Mouse (Mus musculus) midbrain, postnatal 0 days (tissue): ENCODE data around the gene Herpud2. TPM values are rescaled to one million over a fixed set of nuclear protein-coding genes. Genes with fewer than 3 reads are reported as not detected.

Source experiments
- ATAC-seq: fragments of 200-750 bp; cut with Nextera tagmentation; 2 replicates; pipeline ENCODE4 v1.8.0; 2017; ENCODE audit warnings: moderate number of reproducible peaks, mild to moderate bottlenecking, moderate TSS enrichment, moderate library complexity; ENCODE audit not compliant: low FRiP score
- DNase-seq: peaks from one replicate; pipeline ENCODE4 v3.0.0-alpha.2; 2015; ENCODE audit warnings: low spot score
- H3K27ac ChIP-seq: fragments of 300-500 bp; sonication (generic); 2 replicates; pipeline ENCODE4 v1.5.1; 2014; ENCODE audit warnings: low read depth, mild to moderate bottlenecking, low read length, mixed read lengths
- H3K27me3 ChIP-seq: fragments of 300-500 bp; sonication (generic); 2 replicates; pipeline ENCODE4 v1.6.1; 2014; ENCODE audit warnings: low read length, control low read depth, mixed read lengths; ENCODE audit not compliant: insufficient read depth
- H3K36me3 ChIP-seq: fragments of 300-500 bp; sonication (generic); 2 replicates; pipeline ENCODE4 v1.6.1; 2014; ENCODE audit warnings: low read length, control low read depth, mixed read lengths; ENCODE audit not compliant: insufficient read depth
- H3K4me1 ChIP-seq: fragments of 300-500 bp; sonication (generic); 2 replicates; pipeline ENCODE4 v1.6.1; 2014; ENCODE audit warnings: mild to moderate bottlenecking, control low read depth, antibody characterized with exemption, low read length, mixed read lengths; ENCODE audit not compliant: insufficient read depth
- H3K4me2 ChIP-seq: fragments of 300-500 bp; sonication (generic); 2 replicates; pipeline ENCODE4 v1.6.1; 2014; ENCODE audit warnings: low read depth, mild to moderate bottlenecking, low read length, mixed read lengths; ENCODE audit not compliant: poor library complexity, severe bottlenecking
- H3K4me3 ChIP-seq: fragments of 300-500 bp; sonication (generic); 2 replicates; pipeline ENCODE4 v1.5.1; 2014; ENCODE audit warnings: low read depth, mild to moderate bottlenecking, low read length, moderate library complexity
- H3K9ac ChIP-seq: fragments of 300-500 bp; sonication (generic); replicated peaks from 2 replicates; pipeline ENCODE4 v1.6.1; 2014; ENCODE audit warnings: mild to moderate bottlenecking, low read length, moderate library complexity, mixed read lengths; ENCODE audit not compliant: poor library complexity, severe bottlenecking
- H3K9me3 ChIP-seq: fragments of 300-500 bp; sonication (generic); 2 replicates; pipeline ENCODE4 v1.6.1; 2016; ENCODE audit warnings: low read length, control low read depth
- CTCF ChIP-seq: IDR thresholded peaks from 2 replicates; pipeline ENCODE4 v1.5.1; 2016; ENCODE audit warnings: antibody characterized with exemption, mild to moderate bottlenecking
- WGBS: fragments of 180-500 bp; shearing (Covaris S2); extraction: QIAGEN DNeasy Blood & Tissue Kit; methylation state at CpG from one replicate; pipeline ENCODE4 v1.1.7; 2014; 5-methylcytosine and 5-hydroxymethylcytosine counted together
- polyA plus RNA-seq: library from polyadenylated mRNA; unstranded; fragments of >200 nt; fragmentation: Nextera tagmentation; extraction: Ambion mirVana; gene quantifications from 2 replicates; pipeline ENCODE4 v1.2.1, GENCODE M21; 2015
- total RNA-seq: library from RNA; depleted of rRNA; stranded (reverse); fragments of >200 nt; gene quantifications from 2 replicates; pipeline ENCODE4 v1.2.3, GENCODE M21; 2014

The Herpud2 gene
- total and polyA plus RNA-seq, 2 experiments from 2014 or later = 15.8 to 25.9 TPM

DNA sequence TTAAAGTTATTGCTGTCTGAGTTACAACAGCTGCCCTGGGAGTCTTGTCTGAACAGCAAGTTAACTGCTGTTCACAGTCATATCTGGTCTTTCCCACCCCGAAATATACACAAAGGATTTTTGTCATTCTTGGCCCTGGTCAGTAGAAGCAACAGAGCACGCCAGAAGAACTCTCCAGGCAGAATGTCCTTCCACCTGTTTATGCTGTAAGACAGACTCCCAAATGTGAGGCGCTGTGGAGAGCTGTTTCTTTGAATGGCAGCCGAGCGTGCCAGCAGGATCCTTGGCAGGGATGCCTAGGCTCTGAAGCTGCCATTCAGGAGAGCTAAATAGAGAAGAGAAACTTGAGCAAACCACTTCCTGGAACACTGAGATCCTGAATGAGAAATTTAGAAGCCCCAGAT is 23.4 kb upstream of the Herpud2 start:
- 35% methylated on average over 5 of the region's 5 CpGs for WGBS
- H3K27me3 ChIP-seq = no peaks in the 10 kb centered on the region
- no peak overlapping the region for H3K27ac ChIP-seq
- DNase-seq = peak; percentile 83
- no peaks in the 10 kb centered on the region for H3K9me3 ChIP-seq
- peak; percentile 58; the same call in 1 of the 2 replicates for ATAC-seq
- TF ChIP-seq CTCF = no peak; the same call in 1 of the 2 replicates
- no peaks in the 10 kb centered on the region for H3K4me1 ChIP-seq
- H3K9ac ChIP-seq = no peak overlapping the region
- H3K4me2 ChIP-seq = no peak overlapping the region
- H3K4me3 ChIP-seq = no peak overlapping the region
- H3K36me3 ChIP-seq = no peaks in the 10 kb centered on the region

DNA sequence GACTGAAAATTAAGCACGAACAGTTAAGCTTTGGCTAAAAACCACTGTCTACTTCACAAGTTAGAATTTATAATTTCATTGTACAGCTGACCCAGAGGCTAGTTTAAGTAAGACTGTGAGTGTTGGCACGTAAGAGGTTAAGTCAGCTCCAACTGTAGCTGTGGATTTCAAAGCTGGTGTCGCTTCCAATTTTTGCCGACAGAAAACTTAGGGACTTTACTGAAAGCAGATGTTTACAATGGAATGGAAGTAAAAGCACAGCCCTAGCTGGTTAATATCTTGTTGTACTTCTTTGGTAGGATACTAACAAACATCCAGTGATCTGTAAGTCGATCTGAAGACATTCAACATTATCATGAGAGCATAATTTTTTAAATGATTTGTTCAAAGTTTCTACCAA is 23.0 kb upstream of the Herpud2 start:
- WGBS = 64% methylated on average over 5 of the region's 5 CpGs
- H3K4me2 ChIP-seq = no peak overlapping the region
- no peaks in the 10 kb centered on the region for H3K36me3 ChIP-seq
- H3K4me3 ChIP-seq = no peak overlapping the region
- H3K4me1 ChIP-seq = no peaks in the 10 kb centered on the region
- ATAC-seq (no peak), DNase-seq (no peak)
- no peaks in the 10 kb centered on the region for H3K9me3 ChIP-seq
- H3K27ac ChIP-seq = no peak overlapping the region
- no peaks in the 10 kb centered on the region for H3K27me3 ChIP-seq
- no peak overlapping the region for H3K9ac ChIP-seq
- no peak for TF ChIP-seq CTCF

DNA sequence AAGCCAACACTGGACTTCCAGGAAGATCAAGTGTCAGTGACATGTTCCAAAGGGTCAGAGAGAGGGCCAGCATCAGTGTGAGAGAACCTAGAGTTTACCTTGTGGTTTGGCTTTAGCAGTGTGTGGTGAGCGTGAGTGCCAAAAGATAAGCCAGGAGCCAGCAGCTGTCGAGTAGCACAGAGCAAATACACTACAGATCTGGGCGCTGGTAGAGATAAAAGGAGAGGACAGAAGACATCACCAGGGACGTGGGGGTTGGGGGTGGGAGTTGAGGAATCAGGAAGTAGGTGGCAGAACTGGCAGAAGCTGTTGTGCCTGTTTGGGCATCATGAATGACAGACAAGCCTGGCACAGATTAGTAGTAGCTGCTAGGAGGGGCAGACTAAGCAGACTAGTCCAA is 21.6 kb upstream of the Herpud2 start:
- ATAC-seq = no peak
- Histone ChIP-seq H3K27me3 (no peaks in the 10 kb centered on the region), H3K4me3 (no peak overlapping the region), H3K9me3 (no peaks in the 10 kb centered on the region), H3K4me2 (no peak overlapping the region), H3K27ac (no peak overlapping the region), H3K4me1 (no peaks in the 10 kb centered on the region), H3K36me3 (no peaks in the 10 kb centered on the region), H3K9ac (no peak overlapping the region)
- WGBS = 70% methylated on average over 4 of the region's 4 CpGs
- no peak for DNase-seq
- no peak for TF ChIP-seq CTCF

DNA sequence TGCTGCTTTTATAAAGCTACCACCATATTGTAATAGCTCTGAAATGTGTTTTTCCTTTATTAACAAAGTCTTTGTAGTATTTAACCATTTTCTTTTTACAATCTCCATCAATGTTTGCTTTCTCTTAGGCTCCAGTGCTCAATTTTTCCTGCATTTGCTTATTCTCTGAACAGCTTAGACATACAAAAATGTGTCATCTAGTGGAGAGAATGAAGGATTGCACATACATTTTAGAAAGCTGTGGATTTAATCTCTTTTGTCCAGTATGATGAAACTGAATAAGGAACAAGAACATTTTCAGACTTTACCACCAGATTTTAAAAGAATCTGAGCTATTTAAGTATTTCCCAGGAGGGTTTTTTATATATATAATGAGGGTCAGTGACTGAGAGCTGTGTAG is 18.0 kb upstream of the Herpud2 start:
- Histone ChIP-seq H3K4me3 (no peak overlapping the region), H3K9ac (no peak overlapping the region), H3K4me2 (no peak overlapping the region), H3K36me3 (no peaks in the 10 kb centered on the region), H3K4me1 (no peaks in the 10 kb centered on the region), H3K27ac (no peak overlapping the region), H3K27me3 (no peaks in the 10 kb centered on the region), H3K9me3 (no peaks in the 10 kb centered on the region)
- DNase-seq = no peak
- no peak for ATAC-seq
- TF ChIP-seq CTCF = peak; percentile 69

DNA sequence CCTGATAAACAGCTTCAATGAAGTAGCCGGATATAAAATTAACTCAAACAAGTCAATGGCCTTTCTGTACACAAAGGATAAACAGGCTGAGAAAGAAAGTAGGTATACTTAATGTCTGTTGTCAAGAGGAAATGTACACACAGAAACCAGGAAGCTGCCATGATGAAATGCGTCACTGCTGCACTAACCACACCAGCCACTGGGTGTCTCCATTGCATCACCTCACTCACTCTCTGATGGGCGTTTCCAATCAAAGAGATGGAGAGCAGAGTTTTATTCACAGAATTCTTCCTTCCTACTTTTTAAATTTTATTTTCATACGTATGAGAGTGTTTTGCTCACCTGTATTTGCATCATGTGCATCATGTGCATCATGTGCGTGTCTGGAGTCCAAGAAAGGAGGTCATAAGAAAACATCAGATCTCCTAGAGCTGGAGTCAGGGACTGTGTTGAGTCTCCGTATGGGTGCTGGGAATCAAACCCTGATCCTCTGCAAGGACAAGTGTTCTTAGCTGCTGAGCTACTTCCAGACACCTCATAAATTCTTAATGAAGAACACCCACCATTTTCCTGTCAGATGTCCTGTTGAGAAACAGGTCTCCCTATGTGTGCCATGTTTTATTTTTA is 16.0 kb upstream of the Herpud2 start:
- H3K4me2 ChIP-seq = no peak overlapping the region
- no peak for ATAC-seq
- H3K4me1 ChIP-seq = no peaks in the 10 kb centered on the region
- H3K36me3 ChIP-seq = no peaks in the 10 kb centered on the region
- no peak overlapping the region for H3K27ac ChIP-seq
- TF ChIP-seq CTCF = peak; percentile 83
- 38% methylated on average over 6 of the region's 6 CpGs for WGBS
- no peak overlapping the region for H3K9ac ChIP-seq
- no peak overlapping the region for H3K4me3 ChIP-seq
- no peaks in the 10 kb centered on the region for H3K27me3 ChIP-seq
- peak; percentile 70 for DNase-seq
- no peaks in the 10 kb centered on the region for H3K9me3 ChIP-seq

DNA sequence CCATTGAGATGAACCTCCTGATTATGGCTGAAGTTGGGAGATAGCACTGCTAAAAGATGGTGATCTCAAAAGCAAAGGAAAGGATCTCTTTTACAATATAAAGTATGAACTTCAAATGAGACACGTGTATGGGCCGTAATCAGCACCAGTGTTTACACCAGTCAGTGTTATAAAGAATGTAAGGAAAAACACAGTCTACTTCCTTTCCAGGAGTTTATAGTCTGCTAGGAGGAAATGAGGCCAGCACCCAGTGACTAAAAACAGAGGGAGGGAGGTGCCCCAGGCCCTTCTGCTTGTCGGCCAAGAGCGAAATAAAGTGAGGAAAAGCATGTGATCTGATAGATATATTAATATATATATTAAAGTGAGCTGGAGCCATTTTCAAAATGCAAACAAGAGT is 6.6 kb upstream of the Herpud2 start:
- Histone ChIP-seq H3K9me3 (no peaks in the 10 kb centered on the region), H3K27me3 (no peaks in the 10 kb centered on the region), H3K4me2 (no peak overlapping the region), H3K36me3 (no peaks in the 10 kb centered on the region), H3K27ac (no peak overlapping the region), H3K4me1 (no peaks in the 10 kb centered on the region), H3K9ac (no peak overlapping the region), H3K4me3 (no peak overlapping the region)
- WGBS = 88% methylated on average over 4 of the region's 4 CpGs
- ATAC-seq = no peak
- DNase-seq = no peak
- TF ChIP-seq CTCF = no peak
